Mouse (Mus musculus): ENCODE data around the gene Unc45a. TPM values are rescaled to one million over a fixed set of nuclear protein-coding genes. Genes with fewer than 3 reads are reported as not detected.

Gene Unc45a
- polyA plus RNA-seq, 1 experiment from 2014 or later: 44.5 TPM

DNA sequence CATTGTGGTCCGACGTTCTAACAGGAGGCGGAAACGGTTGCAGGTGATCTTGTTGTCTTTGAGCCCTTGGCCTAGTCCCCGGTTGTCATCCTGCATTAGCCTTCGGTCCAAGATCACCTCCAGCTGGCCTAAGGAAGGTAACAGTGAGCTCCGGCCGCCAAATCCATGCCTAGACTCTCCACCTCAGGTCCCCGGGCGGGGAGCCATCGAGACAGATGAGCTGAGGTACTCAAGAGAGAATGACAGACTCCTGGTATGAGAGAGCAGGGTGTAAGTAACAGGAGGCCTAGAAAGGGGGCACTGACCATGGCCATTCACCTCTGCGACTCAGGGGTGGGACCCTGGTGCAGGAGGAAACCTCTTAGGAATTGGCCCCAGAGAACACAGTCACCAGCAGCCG lies 15.5 kb upstream of the Unc45a start:
- Histone ChIP-seq H3K9ac (ENCODE audit: low read length) (no peak overlapping the region), H3K4me1 (ENCODE audit: control insufficient read depth, insufficient read depth, low read length) (no peaks in the 10 kb centered on the region), H3K9me3 (replicated peaks; ENCODE audit: control insufficient read depth, low read length) (no peaks in the 10 kb centered on the region), H3K4me2 (ENCODE audit: low read depth, low read length) (no peak overlapping the region), H3K27ac (ENCODE audit: low read length) (no peak overlapping the region), H3K27me3 (ENCODE audit: control insufficient read depth, insufficient read depth, low read length) (no peaks in the 10 kb centered on the region), H3K4me3 (replicated peaks; ENCODE audit: low read length) (no peak overlapping the region), H3K36me3 (ENCODE audit: control insufficient read depth, insufficient read depth, low read length) (peaks cover 8% of the 10 kb centered on the region)
- WGBS: 89% methylated on average over 13 of the region's 13 CpGs
- ATAC-seq (ENCODE audit: insufficient read depth, low FRiP score): no peak

DNA sequence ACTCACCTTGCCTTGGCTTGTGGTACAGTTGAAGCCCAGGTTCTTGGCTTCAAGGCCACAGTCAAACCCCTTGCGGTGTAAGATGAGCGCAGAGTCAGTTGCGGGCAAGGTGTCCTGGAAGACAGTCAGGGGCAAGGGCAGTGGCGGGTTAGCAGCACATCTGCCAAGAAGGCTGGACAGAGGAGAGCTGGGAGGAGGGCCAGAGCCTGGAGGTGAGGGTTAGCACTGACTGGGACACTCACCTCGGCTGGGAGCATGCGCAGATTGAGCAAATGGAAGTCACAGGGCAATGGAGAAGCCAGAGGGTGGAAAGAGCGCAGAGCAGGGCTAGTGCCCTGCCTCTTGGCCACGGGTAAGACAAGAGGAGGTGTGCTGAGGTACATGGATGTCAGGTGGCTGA lies 12.1 kb upstream of the Unc45a start:
- H3K27me3 ChIP-seq (ENCODE audit: control insufficient read depth, insufficient read depth, low read length): no peaks in the 10 kb centered on the region
- H3K27ac ChIP-seq (ENCODE audit: low read length): no peak overlapping the region
- no peaks in the 10 kb centered on the region for H3K4me1 ChIP-seq (ENCODE audit: control insufficient read depth, insufficient read depth, low read length)
- 90% methylated on average over 8 of the region's 8 CpGs for WGBS
- H3K4me3 ChIP-seq (replicated peaks; ENCODE audit: low read length): no peak overlapping the region
- H3K4me2 ChIP-seq (ENCODE audit: low read depth, low read length): no peak overlapping the region
- no peaks in the 10 kb centered on the region; the same call in 1 of the 2 replicates for H3K36me3 ChIP-seq (ENCODE audit: control insufficient read depth, insufficient read depth, low read length)
- no peaks in the 10 kb centered on the region for H3K9me3 ChIP-seq (replicated peaks; ENCODE audit: control insufficient read depth, low read length)
- H3K9ac ChIP-seq (ENCODE audit: low read length): no peak overlapping the region; the same call in 1 of the 2 replicates
- ATAC-seq (ENCODE audit: insufficient read depth, low FRiP score): no peak

DNA sequence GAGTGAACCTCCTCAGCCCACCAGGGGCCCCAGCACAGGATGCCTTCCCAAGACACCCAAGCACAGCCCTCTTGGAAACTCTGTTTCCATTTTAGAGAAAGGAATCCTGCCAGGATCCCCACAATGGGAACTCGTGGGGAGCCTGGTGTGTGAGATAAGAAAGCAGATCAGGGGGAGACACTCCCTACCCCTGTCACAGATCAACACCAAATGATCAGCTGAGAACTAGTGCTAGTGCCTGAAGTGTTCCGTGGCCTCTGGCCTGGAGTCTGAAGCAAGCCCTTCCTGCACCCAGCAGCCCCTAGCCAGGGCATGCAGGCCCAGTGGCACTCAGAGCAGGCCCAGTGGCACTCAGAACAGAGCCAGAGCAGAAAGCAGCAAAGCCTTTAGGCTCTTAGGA lies 10.0 kb upstream of the Unc45a start:
- H3K9ac ChIP-seq (ENCODE audit: low read length): no peak overlapping the region
- no peak overlapping the region for H3K27ac ChIP-seq (ENCODE audit: low read length)
- peaks cover 6% of the 10 kb centered on the region; the same call in 1 of the 2 replicates for H3K4me1 ChIP-seq (ENCODE audit: control insufficient read depth, insufficient read depth, low read length)
- no peaks in the 10 kb centered on the region for H3K27me3 ChIP-seq (ENCODE audit: control insufficient read depth, insufficient read depth, low read length)
- no peak for ATAC-seq (ENCODE audit: insufficient read depth, low FRiP score)
- no peak overlapping the region for H3K4me2 ChIP-seq (ENCODE audit: low read depth, low read length)
- H3K9me3 ChIP-seq (replicated peaks; ENCODE audit: control insufficient read depth, low read length): no peaks in the 10 kb centered on the region
- H3K36me3 ChIP-seq (ENCODE audit: control insufficient read depth, insufficient read depth, low read length): no peaks in the 10 kb centered on the region
- 65% methylated on average over 2 of the region's 2 CpGs for WGBS
- H3K4me3 ChIP-seq (replicated peaks; ENCODE audit: low read length): no peak overlapping the region

- Histone ChIP-seq H3K9ac (ENCODE audit: low read length) (no peak overlapping the region), H3K4me3 (replicated peaks; ENCODE audit: low read length) (no peak overlapping the region), H3K27me3 (ENCODE audit: control insufficient read depth, insufficient read depth, low read length) (no peaks in the 10 kb centered on the region), H3K4me1 (ENCODE audit: control insufficient read depth, insufficient read depth, low read length) (peaks cover 13% of the 10 kb centered on the region), H3K36me3 (ENCODE audit: control insufficient read depth, insufficient read depth, low read length) (no peaks in the 10 kb centered on the region), H3K9me3 (replicated peaks; ENCODE audit: control insufficient read depth, low read length) (no peaks in the 10 kb centered on the region), H3K27ac (ENCODE audit: low read length) (peak overlapping the region; percentile 80), H3K4me2 (ENCODE audit: low read depth, low read length) (no peak overlapping the region)
- peak; percentile 46; the same call in 1 of the 2 replicates for ATAC-seq (ENCODE audit: insufficient read depth, low FRiP score)
- WGBS: 54% methylated on average over 13 of the region's 13 CpGs
These were observed 7.1 kb upstream of the Unc45a start for GRCm38 (mm10) chr7:80347670-80348586.

- peak overlapping the region; percentile 80; the same call in 1 of the 2 replicates for H3K27ac ChIP-seq (ENCODE audit: low read length)
- H3K4me2 ChIP-seq (ENCODE audit: low read depth, low read length): no peak overlapping the region
- no peak overlapping the region for H3K9ac ChIP-seq (ENCODE audit: low read length)
- H3K27me3 ChIP-seq (ENCODE audit: control insufficient read depth, insufficient read depth, low read length): no peaks in the 10 kb centered on the region
- H3K36me3 ChIP-seq (ENCODE audit: control insufficient read depth, insufficient read depth, low read length): no peaks in the 10 kb centered on the region
- peaks cover 13% of the 10 kb centered on the region for H3K4me1 ChIP-seq (ENCODE audit: control insufficient read depth, insufficient read depth, low read length)
- no peak overlapping the region for H3K4me3 ChIP-seq (replicated peaks; ENCODE audit: low read length)
- ATAC-seq (ENCODE audit: insufficient read depth, low FRiP score): no peak
- H3K9me3 ChIP-seq (replicated peaks; ENCODE audit: control insufficient read depth, low read length): no peaks in the 10 kb centered on the region
- 85% methylated on average over 5 of the region's 5 CpGs for WGBS
These were observed 6.0 kb upstream of the Unc45a start for GRCm38 (mm10) chr7:80346830-80347229.

DNA sequence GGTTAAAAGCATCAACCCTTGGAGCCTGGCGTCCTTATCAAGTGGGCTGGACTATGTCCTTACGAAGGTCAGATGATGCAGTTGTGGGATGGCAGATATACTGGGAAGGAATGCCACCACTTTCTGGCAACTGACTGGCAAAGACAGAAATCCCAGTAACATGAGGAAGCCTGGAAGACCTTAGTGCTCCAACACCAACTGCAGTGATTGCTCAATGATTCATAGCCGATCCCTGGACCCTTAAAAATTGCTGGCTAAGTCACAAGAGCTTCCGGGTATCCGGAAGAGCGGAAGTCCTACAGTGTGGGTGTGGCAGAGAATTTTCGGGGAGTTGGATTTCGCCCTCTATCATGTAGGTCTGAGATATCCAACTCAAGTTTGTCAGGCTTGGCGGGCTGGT lies 5.4 kb upstream of the Unc45a start:
- ATAC-seq (ENCODE audit: insufficient read depth, low FRiP score): no peak

GRCm38 (mm10) chr7:80343270-80344018 lies 2.6 kb upstream of the Unc45a start:
- peak overlapping the region; percentile 89 for H3K9ac ChIP-seq (ENCODE audit: low read length)
- no peak for ATAC-seq (ENCODE audit: insufficient read depth, low FRiP score)

More for the DNA sequence above, 5.4 kb upstream of the Unc45a start:
- Histone ChIP-seq H3K27ac (ENCODE audit: low read length) (no peak overlapping the region), H3K9me3 (replicated peaks; ENCODE audit: control insufficient read depth, low read length) (no peaks in the 10 kb centered on the region), H3K4me2 (ENCODE audit: low read depth, low read length) (no peak overlapping the region), H3K4me1 (ENCODE audit: control insufficient read depth, insufficient read depth, low read length) (peaks cover 14% of the 10 kb centered on the region), H3K27me3 (ENCODE audit: control insufficient read depth, insufficient read depth, low read length) (no peaks in the 10 kb centered on the region), H3K36me3 (ENCODE audit: control insufficient read depth, insufficient read depth, low read length) (no peaks in the 10 kb centered on the region), H3K4me3 (replicated peaks; ENCODE audit: low read length) (no peak overlapping the region), H3K9ac (ENCODE audit: low read length) (no peak overlapping the region)
- WGBS: 94% methylated on average over 9 of the region's 9 CpGs

GRCm38 (mm10) chr7:80342858-80343257 lies 2.1 kb upstream of the Unc45a start, which contains the start of gene Hddc3:
Gene Hddc3, plus strand, starts transcription at chr7:80343104.
- H3K27ac ChIP-seq (ENCODE audit: low read length): peak within 1 kb of the TSS; percentile 69
- no peaks in the 10 kb centered on the region for H3K36me3 ChIP-seq (ENCODE audit: control insufficient read depth, insufficient read depth, low read length)
- H3K4me1 ChIP-seq (ENCODE audit: control insufficient read depth, insufficient read depth, low read length): peaks cover 35% of the 10 kb centered on the region
- H3K9ac ChIP-seq (ENCODE audit: low read length): peak within 1 kb of the TSS; percentile 89
- peak within 1 kb of the TSS; percentile 66 for H3K4me3 ChIP-seq (replicated peaks; ENCODE audit: low read length)
- 1% methylated on average over 25 of the region's 25 CpGs for WGBS
- H3K4me2 ChIP-seq (ENCODE audit: low read depth, low read length): peak within 1 kb of the TSS; percentile 95
- no peaks in the 10 kb centered on the region for H3K27me3 ChIP-seq (ENCODE audit: control insufficient read depth, insufficient read depth, low read length)
- no peaks in the 10 kb centered on the region for H3K9me3 ChIP-seq (replicated peaks; ENCODE audit: control insufficient read depth, low read length)
- ATAC-seq (ENCODE audit: insufficient read depth, low FRiP score): peak; percentile 20; the same call in 1 of the 2 replicates

More at GRCm38 (mm10) chr7:80343270-80344018, 2.6 kb upstream of the Unc45a start:
- 21% methylated on average over 19 of the region's 19 CpGs for WGBS
- Histone ChIP-seq H3K9me3 (replicated peaks; ENCODE audit: control insufficient read depth, low read length) (no peaks in the 10 kb centered on the region), H3K4me3 (replicated peaks; ENCODE audit: low read length) (peak overlapping the region; percentile 66), H3K27ac (ENCODE audit: low read length) (peak overlapping the region; percentile 69), H3K4me1 (ENCODE audit: control insufficient read depth, insufficient read depth, low read length) (peaks cover 30% of the 10 kb centered on the region), H3K27me3 (ENCODE audit: control insufficient read depth, insufficient read depth, low read length) (no peaks in the 10 kb centered on the region), H3K4me2 (ENCODE audit: low read depth, low read length) (peak overlapping the region; percentile 95), H3K36me3 (ENCODE audit: control insufficient read depth, insufficient read depth, low read length) (no peaks in the 10 kb centered on the region)

- H3K4me2 ChIP-seq (ENCODE audit: low read depth, low read length): no peak overlapping the region
- no peak overlapping the region for H3K9ac ChIP-seq (ENCODE audit: low read length)
- no peak overlapping the region for H3K4me3 ChIP-seq (replicated peaks; ENCODE audit: low read length)
- 73% methylated on average over 7 of the region's 7 CpGs for WGBS
- no peak overlapping the region for H3K27ac ChIP-seq (ENCODE audit: low read length)
- H3K27me3 ChIP-seq (ENCODE audit: control insufficient read depth, insufficient read depth, low read length): no peaks in the 10 kb centered on the region
- H3K36me3 ChIP-seq (ENCODE audit: control insufficient read depth, insufficient read depth, low read length): no peaks in the 10 kb centered on the region
- H3K9me3 ChIP-seq (replicated peaks; ENCODE audit: control insufficient read depth, low read length): no peaks in the 10 kb centered on the region
- peaks cover 29% of the 10 kb centered on the region for H3K4me1 ChIP-seq (ENCODE audit: control insufficient read depth, insufficient read depth, low read length)
- no peak for ATAC-seq (ENCODE audit: insufficient read depth, low FRiP score)
These were observed 988 bp upstream of the Unc45a start for GRCm38 (mm10) chr7:80341793-80342192.

All from stomach, embryonic 16.5 days (tissue).